In the genomic region with DNA sequence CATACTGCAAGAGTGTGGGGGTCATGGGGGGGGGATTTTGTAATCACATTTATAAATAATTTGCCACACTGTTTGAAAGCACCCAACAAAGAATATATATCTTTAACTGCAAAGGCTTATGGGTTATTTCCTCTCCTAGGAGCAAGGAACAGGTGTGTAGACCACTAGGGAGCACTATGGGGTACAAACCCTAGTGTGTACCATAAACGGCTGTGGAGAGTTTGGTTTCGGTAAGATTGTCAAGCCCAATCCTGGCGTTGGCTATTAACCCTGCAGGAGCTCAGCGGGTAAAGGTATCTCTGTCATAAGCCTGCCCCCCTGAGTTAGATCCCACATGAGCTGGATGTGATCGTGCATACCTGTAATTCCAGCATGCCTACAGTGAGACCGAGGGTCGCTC, we compare ENCODE assay signal across 28 mouse cellular contexts.
"Had no signal": no experiment of that assay in that cellular context is flagged by ENCODE, and none has a peak within 500 bp of the region (broad histone marks: within the 10 kb centered on the region; RNA-seq: fewer than 3 reads in every experiment).

No protein-coding gene starts in this region.

- H3K9me3 ChIP-seq: heart, embryonic 10.5 days; heart, embryonic 12.5 days; hindbrain, embryonic 10.5 days; hindbrain, embryonic 12.5 days; intestine, embryonic 15.5 days; kidney, embryonic 15.5 days; limb, embryonic 10.5 days; limb, embryonic 12.5 days; liver, embryonic 13.5 days; liver, embryonic 15.5 days had no signal

- H3K27ac ChIP-seq: gastrocnemius, adult 2 months; heart, embryonic 10.5 days; hindbrain, embryonic 10.5 days; hindbrain, embryonic 12.5 days; hindbrain, embryonic 14.5 days; intestine, embryonic 15.5 days; kidney, embryonic 15.5 days; layer of hippocampus, adult 2 months; left cerebral cortex, adult 2 months; limb, embryonic 10.5 days; limb, embryonic 12.5 days; liver, embryonic 13.5 days; liver, embryonic 15.5 days had no signal

- H3K36me3 ChIP-seq: heart, embryonic 10.5 days; heart, embryonic 12.5 days; hindbrain, embryonic 10.5 days; hindbrain, embryonic 12.5 days; intestine, embryonic 15.5 days; kidney, embryonic 15.5 days; limb, embryonic 10.5 days; limb, embryonic 12.5 days; liver, embryonic 13.5 days; liver, embryonic 15.5 days had no signal

- ATAC-seq: hindbrain, embryonic 16.5 days; inflammation-experienced regulatory T-cells, adult 6 months; intestine, embryonic 15.5 days; intestine, postnatal 0 days had no signal

- H3K4me1 ChIP-seq: heart, embryonic 10.5 days; hindbrain, embryonic 10.5 days; hindbrain, embryonic 12.5 days; kidney, embryonic 15.5 days; limb, embryonic 10.5 days; limb, embryonic 12.5 days; liver, embryonic 13.5 days; liver, embryonic 15.5 days had no signal

- H3K9ac ChIP-seq: heart, embryonic 12.5 days; hindbrain, embryonic 12.5 days; hindbrain, embryonic 14.5 days; intestine, embryonic 15.5 days; kidney, embryonic 15.5 days; limb, embryonic 12.5 days; liver, embryonic 13.5 days; liver, embryonic 15.5 days had no signal

- DNase-seq: gastrocnemius, adult 2 months; gastrocnemius, postnatal 10 days; gastrocnemius, postnatal 25 days; heart, postnatal 10 days; heart, postnatal 4 days; kidney, adult 18-20 months; kidney, adult 9 months; kidney, postnatal 10 days; kidney, postnatal 25 days; kidney, postnatal 4 days; liver; liver, embryonic 13.5 days had no signal

- H3K4me3 ChIP-seq: gastrocnemius, adult 2 months; heart, embryonic 10.5 days; heart, embryonic 12.5 days; hindbrain, embryonic 10.5 days; hindbrain, embryonic 12.5 days; intestine, embryonic 15.5 days; kidney, embryonic 15.5 days; layer of hippocampus, adult 2 months; left cerebral cortex, adult 2 months; limb, embryonic 10.5 days; limb, embryonic 12.5 days; liver, embryonic 13.5 days; liver, embryonic 15.5 days had no signal

- H3K27me3 ChIP-seq: heart, embryonic 12.5 days; hindbrain, embryonic 12.5 days; intestine, embryonic 15.5 days; kidney, embryonic 15.5 days; limb, embryonic 12.5 days; liver, embryonic 13.5 days; liver, embryonic 15.5 days had no signal

- H3K4me2 ChIP-seq: heart, embryonic 12.5 days; hindbrain, embryonic 12.5 days; hindbrain, embryonic 14.5 days; intestine, embryonic 15.5 days; kidney, embryonic 15.5 days; limb, embryonic 12.5 days; liver, embryonic 11.5 days; liver, embryonic 13.5 days; liver, embryonic 15.5 days had no signal
